In genomic region chr5:110979861-110980346, GRCm38 (mm10) we compare ENCODE assay signal across 8 mouse cellular contexts.
DNase-seq lines count a peak whose midpoint lies in the region; ATAC-seq and TF ChIP-seq lines count a peak whose summit lies in the region.

No protein-coding gene starts in this region.

- no peaks in the 10 kb centered on the region for H3K9me3 ChIP-seq in embryonic facial prominence, embryonic 15.5 days (replicated peaks)
- H3K9me3 ChIP-seq in heart, embryonic 16.5 days (replicated peaks; ENCODE audit: control insufficient read depth, low read length) = no peaks in the 10 kb centered on the region
- no peaks in the 10 kb centered on the region for H3K9me3 ChIP-seq in kidney, postnatal 0 days (replicated peaks; ENCODE audit: low read length)

- no peaks in the 10 kb centered on the region for H3K27me3 ChIP-seq in embryonic facial prominence, embryonic 15.5 days
- no peaks in the 10 kb centered on the region; the same call in 1 of the 2 replicates for H3K27me3 ChIP-seq in heart, embryonic 16.5 days (ENCODE audit: control insufficient read depth, insufficient read depth, low read length)
- H3K27me3 ChIP-seq in kidney, postnatal 0 days (ENCODE audit: insufficient read depth, low read length) = no peaks in the 10 kb centered on the region

- H3K27ac ChIP-seq in embryonic facial prominence, embryonic 15.5 days (replicated peaks) = peak overlapping the region; percentile 95
- peak overlapping the region; percentile 91 for H3K27ac ChIP-seq in heart, embryonic 16.5 days (ENCODE audit: low read length)
- H3K27ac ChIP-seq in kidney, postnatal 0 days = peak overlapping the region; percentile 89

- H3K36me3 ChIP-seq in embryonic facial prominence, embryonic 15.5 days = no peaks in the 10 kb centered on the region
- H3K36me3 ChIP-seq in heart, embryonic 16.5 days (ENCODE audit: control insufficient read depth, insufficient read depth) = no peaks in the 10 kb centered on the region
- no peaks in the 10 kb centered on the region for H3K36me3 ChIP-seq in kidney, postnatal 0 days (ENCODE audit: insufficient read depth, low read length)

- no peak for TF ChIP-seq CTCF in kidney, postnatal 0 days (IDR thresholded peaks at IDR 0.05; ENCODE audit: low read depth)

- 0 out of 2 replicates have a peak, but pooled peaks have one; percentile 20 for ATAC-seq in embryonic facial prominence, embryonic 15.5 days (ENCODE audit: insufficient number of reproducible peaks, low FRiP score, low TSS enrichment, low read depth)
- ATAC-seq in heart, embryonic 16.5 days (replicated peaks; ENCODE audit: extremely low read depth, insufficient read depth, low FRiP score) = no peak
- no peak for ATAC-seq in kidney, postnatal 0 days (replicated peaks; ENCODE audit: low FRiP score, low read depth)
- ATAC-seq in monocyte, adult 5-6 weeks (replicated peaks; ENCODE audit: insufficient number of reproducible peaks, low FRiP score, low TSS enrichment, poor library complexity, severe bottlenecking) = no peak

- peaks cover 18% of the 10 kb centered on the region for H3K4me1 ChIP-seq in embryonic facial prominence, embryonic 15.5 days
- peaks cover 21% of the 10 kb centered on the region for H3K4me1 ChIP-seq in heart, embryonic 16.5 days (ENCODE audit: control insufficient read depth, insufficient read depth, low read length)
- peaks cover 9% of the 10 kb centered on the region; the same call in 1 of the 2 replicates for H3K4me1 ChIP-seq in kidney, postnatal 0 days (replicated peaks; ENCODE audit: insufficient read depth, low read length)

- DNase-seq in CD4-positive helper T cell, adult 2 months (ENCODE audit: low read depth, low spot score) = peak; percentile 70
- peak; percentile 67 for DNase-seq in R1 (ENCODE audit: low read depth, low spot score)
- peak; percentile 77 for DNase-seq in kidney, postnatal 0 days (ENCODE audit: low spot score)
- peak; percentile 79 for DNase-seq in lung, postnatal 10 days
- peak; percentile 14 for DNase-seq in ovary, postnatal 14 days (ENCODE audit: low spot score)

- H3K4me3 ChIP-seq in embryonic facial prominence, embryonic 15.5 days (replicated peaks) = peak overlapping the region; percentile 71
- peak overlapping the region; percentile 80 for H3K4me3 ChIP-seq in heart, embryonic 16.5 days (ENCODE audit: low read length)
- H3K4me3 ChIP-seq in kidney, postnatal 0 days (replicated peaks; ENCODE audit: low read depth, low read length) = peak overlapping the region; percentile 62

- H3K9ac ChIP-seq in embryonic facial prominence, embryonic 15.5 days = peak overlapping the region; percentile 72
- H3K9ac ChIP-seq in heart, embryonic 16.5 days (ENCODE audit: low read length) = peak overlapping the region; percentile 84
- peak overlapping the region; percentile 74 for H3K9ac ChIP-seq in kidney, postnatal 0 days (ENCODE audit: low read depth, low read length)

- H3K4me2 ChIP-seq in embryonic facial prominence, embryonic 15.5 days (replicated peaks) = peak overlapping the region; percentile 89
- H3K4me2 ChIP-seq in heart, embryonic 16.5 days (ENCODE audit: low read depth, low read length) = peak overlapping the region; percentile 97
- peak overlapping the region; percentile 95 for H3K4me2 ChIP-seq in kidney, postnatal 0 days (ENCODE audit: low read length)

- WGBS in embryonic facial prominence, embryonic 15.5 days = under 1% methylated on average over 14 of the region's 14 CpGs
- WGBS in heart, embryonic 16.5 days = under 1% methylated on average over 14 of the region's 14 CpGs
- 2% methylated on average over 14 of the region's 14 CpGs for WGBS in kidney, postnatal 0 days

Comparison
In these comparisons a context has a peak if more than half of its experiments do, and no peak if none do; other contexts are left out.
1. DNase-seq: peak in every context shown above with its lines; median percentile 79 in lung, postnatal 10 days; 77 in kidney, postnatal 0 days; 70 in CD4-positive helper T cell, adult 2 months; 67 in R1; 14 in ovary, postnatal 14 days.